Comparison of ENCODE assay signal across 27 mouse cellular contexts in the genomic region with DNA sequence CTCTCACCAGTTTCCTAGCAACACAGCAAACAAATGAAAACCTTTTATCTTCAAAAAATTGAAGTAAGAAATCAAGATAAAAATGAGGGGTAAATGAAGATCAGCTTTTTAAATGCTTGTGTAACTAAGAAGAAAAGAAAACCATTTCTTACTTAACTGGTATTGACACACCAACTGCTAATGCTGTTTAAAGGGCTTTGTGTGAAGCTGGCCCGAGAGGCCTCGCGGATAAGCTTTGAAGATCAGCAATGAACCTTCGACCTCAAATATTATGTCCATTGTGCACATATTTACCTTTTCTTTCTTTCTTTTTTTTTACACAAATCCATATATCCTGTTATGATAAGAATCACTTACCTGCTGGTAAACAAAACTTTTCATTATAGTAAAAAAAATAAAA.
DNase-seq lines count a peak whose midpoint lies in the region; ATAC-seq and TF ChIP-seq lines count a peak whose summit lies in the region.
"Had no signal": no experiment of that assay in that cellular context is flagged by ENCODE, and none has a peak within 500 bp of the region (broad histone marks: within the 10 kb centered on the region; RNA-seq: fewer than 3 reads in every experiment).

No protein-coding gene starts in this region.

- no peaks in the 10 kb centered on the region for H3K27me3 ChIP-seq in lung, embryonic 14.5 days (ENCODE audit: insufficient read depth, low read length)
- H3K27me3 ChIP-seq in intestine, postnatal 0 days (replicated peaks; ENCODE audit: control insufficient read depth, insufficient read depth, low read length): no peaks in the 10 kb centered on the region
- H3K27me3 ChIP-seq: embryonic facial prominence, embryonic 13.5 days; forebrain, embryonic 15.5 days; hindbrain, embryonic 15.5 days; limb, embryonic 13.5 days; liver, embryonic 13.5 days had no signal

- no peak overlapping the region for H3K4me3 ChIP-seq in lung, embryonic 14.5 days (ENCODE audit: low read depth, low read length)
- no peak overlapping the region for H3K4me3 ChIP-seq in intestine, postnatal 0 days (ENCODE audit: low read depth, low read length)
- H3K4me3 ChIP-seq: embryonic facial prominence, embryonic 13.5 days; forebrain, embryonic 10.5 days; forebrain, embryonic 15.5 days; hindbrain, embryonic 10.5 days; hindbrain, embryonic 15.5 days; limb, embryonic 13.5 days; liver, embryonic 13.5 days had no signal

- TF ChIP-seq CTCF in lung, embryonic 14.5 days (IDR thresholded peaks at IDR 0.05; ENCODE audit: low read depth): no peak
- TF ChIP-seq CTCF in intestine, postnatal 0 days (IDR thresholded peaks at IDR 0.05; ENCODE audit: low read depth): no peak

- no peaks in the 10 kb centered on the region for H3K9me3 ChIP-seq in lung, embryonic 14.5 days (ENCODE audit: low read depth, low read length)
- no peaks in the 10 kb centered on the region for H3K9me3 ChIP-seq in intestine, postnatal 0 days (ENCODE audit: control insufficient read depth)
- H3K9me3 ChIP-seq: embryonic facial prominence, embryonic 13.5 days; forebrain, embryonic 10.5 days; forebrain, embryonic 15.5 days; hindbrain, embryonic 10.5 days; hindbrain, embryonic 15.5 days; limb, embryonic 13.5 days; liver, embryonic 13.5 days had no signal

- WGBS in lung, embryonic 14.5 days: 41% methylated on average over 4 of the region's 4 CpGs
- WGBS in intestine, postnatal 0 days: 34% methylated on average over 4 of the region's 4 CpGs

- no peaks in the 10 kb centered on the region for H3K36me3 ChIP-seq in lung, embryonic 14.5 days (ENCODE audit: insufficient read depth)
- no peaks in the 10 kb centered on the region for H3K36me3 ChIP-seq in intestine, postnatal 0 days (ENCODE audit: control insufficient read depth, insufficient read depth)
- H3K36me3 ChIP-seq: embryonic facial prominence, embryonic 13.5 days; forebrain, embryonic 10.5 days; forebrain, embryonic 15.5 days; hindbrain, embryonic 10.5 days; hindbrain, embryonic 15.5 days; limb, embryonic 13.5 days; liver, embryonic 13.5 days had no signal

- H3K4me1 ChIP-seq in lung, embryonic 14.5 days (ENCODE audit: insufficient read depth): no peaks in the 10 kb centered on the region
- H3K4me1 ChIP-seq in intestine, postnatal 0 days (replicated peaks; ENCODE audit: control insufficient read depth, insufficient read depth, low read length): no peaks in the 10 kb centered on the region
- H3K4me1 ChIP-seq: embryonic facial prominence, embryonic 13.5 days; forebrain, embryonic 15.5 days; hindbrain, embryonic 15.5 days; liver, embryonic 13.5 days had no signal

- H3K4me2 ChIP-seq in lung, embryonic 14.5 days: no peak overlapping the region
- H3K4me2 ChIP-seq in intestine, postnatal 0 days (replicated peaks; ENCODE audit: low read depth): no peak overlapping the region
- H3K4me2 ChIP-seq: embryonic facial prominence, embryonic 13.5 days; forebrain, embryonic 15.5 days; hindbrain, embryonic 15.5 days; limb, embryonic 13.5 days; liver, embryonic 13.5 days had no signal

- no peak overlapping the region for H3K9ac ChIP-seq in lung, embryonic 14.5 days
- no peak overlapping the region for H3K9ac ChIP-seq in intestine, postnatal 0 days (ENCODE audit: low read depth, low read length)
- H3K9ac ChIP-seq: embryonic facial prominence, embryonic 13.5 days; forebrain, embryonic 15.5 days; hindbrain, embryonic 15.5 days; limb, embryonic 13.5 days; liver, embryonic 13.5 days had no signal

- DNase-seq in lung, embryonic 14.5 days: peak; percentile 10
- no peak for DNase-seq in lung, postnatal 36 days
- peak; percentile 33 for DNase-seq in retina, embryonic 14.5 days (ENCODE audit: low spot score)
- no peak for DNase-seq in retina, postnatal 1 day
- no peak for DNase-seq in adrenal gland, postnatal 36 days
- DNase-seq in ovary, adult 18-20 months (ENCODE audit: low spot score): no peak
- DNase-seq: adrenal gland, postnatal 25 days; B cell, adult 2 months; cerebellum, adult 2 months; cerebellum, postnatal 14 days; gastrocnemius, postnatal 36 days; kidney, adult 8-10 months; kidney, postnatal 4 days; liver, embryonic 13.5 days; lung, adult 18-20 months; lung, postnatal 10 days; right cerebral cortex, adult 18-20 months; thymus, postnatal 14 days had no signal

- ATAC-seq in lung, embryonic 14.5 days (ENCODE audit: insufficient read depth): no peak
- peak; percentile 44; the same call in 1 of the 2 replicates for ATAC-seq in intestine, postnatal 0 days
- ATAC-seq: forebrain, embryonic 15.5 days; inflammation-experienced regulatory T-cells, adult 6 months had no signal

- no peak overlapping the region for H3K27ac ChIP-seq in lung, embryonic 14.5 days (ENCODE audit: low read depth)
- H3K27ac ChIP-seq in intestine, postnatal 0 days (ENCODE audit: low read depth, low read length): no peak overlapping the region
- H3K27ac ChIP-seq: embryonic facial prominence, embryonic 13.5 days; forebrain, embryonic 10.5 days; forebrain, embryonic 15.5 days; hindbrain, embryonic 10.5 days; hindbrain, embryonic 15.5 days; kidney, postnatal 0 days; limb, embryonic 13.5 days; liver, embryonic 13.5 days had no signal

Comparison
In these comparisons a context has a peak if more than half of its experiments do, and no peak if none do; other contexts are left out.
1. DNase-seq: peak in lung, embryonic 14.5 days (single experiment) and retina, embryonic 14.5 days (single experiment); none in lung, postnatal 36 days (single experiment), retina, postnatal 1 day (single experiment), adrenal gland, postnatal 36 days (0 of 2) and ovary, adult 18-20 months (single experiment).